Mouse (Mus musculus) kidney, embryonic 14.5 days (tissue): ENCODE measurements at regions not wholly inside any gene's neighbourhood (a gene's known extent, or its start where the extent isn't known, plus 50 kb on each side); places are given as distances from the start of the nearest gene placed in this dataset.

Source experiments
- ATAC-seq: fragments of 200-750 bp; cut with Nextera tagmentation; 2 replicates; pipeline ENCODE4 v1.8.0; 2017; ENCODE audit warnings: moderate number of reproducible peaks, mild to moderate bottlenecking, moderate TSS enrichment, moderate library complexity; ENCODE audit not compliant: low FRiP score, low TSS enrichment
- H3K27ac ChIP-seq: fragments of 300-500 bp; sonication (generic); 2 replicates; pipeline ENCODE4 v1.5.1; 2014; ENCODE audit warnings: low read depth, mild to moderate bottlenecking, low read length, moderate library complexity, mixed read lengths
- H3K27me3 ChIP-seq: fragments of 300-500 bp; sonication (generic); 2 replicates; pipeline ENCODE4 v1.6.1; 2014; ENCODE audit warnings: mild to moderate bottlenecking, low read length; ENCODE audit not compliant: control insufficient read depth, insufficient read depth
- H3K36me3 ChIP-seq: fragments of 300-500 bp; sonication (generic); 2 replicates; pipeline ENCODE4 v1.6.1; 2014; ENCODE audit warnings: low read length, mixed read lengths; ENCODE audit not compliant: control insufficient read depth, insufficient read depth
- H3K4me1 ChIP-seq: fragments of 300-500 bp; sonication (generic); 2 replicates; pipeline ENCODE4 v1.6.1; 2014; ENCODE audit warnings: low read length, mixed read lengths; ENCODE audit not compliant: control insufficient read depth, insufficient read depth
- H3K4me2 ChIP-seq: fragments of 300-500 bp; sonication (generic); replicated peaks from 2 replicates; pipeline ENCODE4 v1.6.1; 2014; ENCODE audit warnings: low read depth, mild to moderate bottlenecking, low read length
- H3K4me3 ChIP-seq: fragments of 300-500 bp; sonication (generic); 2 replicates; pipeline ENCODE4 v1.5.1; 2014; ENCODE audit warnings: mild to moderate bottlenecking, low read length
- H3K9ac ChIP-seq: fragments of 300-500 bp; sonication (generic); 2 replicates; pipeline ENCODE4 v1.6.1; 2014; ENCODE audit warnings: low read depth, mild to moderate bottlenecking, low read length, moderate library complexity
- H3K9me3 ChIP-seq: fragments of 300-500 bp; sonication (generic); 2 replicates; pipeline ENCODE4 v1.6.1; 2016; ENCODE audit warnings: low read length; ENCODE audit not compliant: control insufficient read depth
- WGBS: fragments of 180-500 bp; shearing (Covaris S2); extraction: QIAGEN DNeasy Blood & Tissue Kit; methylation state at CpG from one replicate; pipeline ENCODE4 v1.1.7; 2014; 5-methylcytosine and 5-hydroxymethylcytosine counted together

- Histone ChIP-seq H3K9me3 (no peaks in the 10 kb centered on the region), H3K36me3 (no peaks in the 10 kb centered on the region), H3K27me3 (no peaks in the 10 kb centered on the region), H3K4me3 (no peak overlapping the region), H3K27ac (no peak overlapping the region), H3K9ac (no peak overlapping the region), H3K4me2 (no peak overlapping the region), H3K4me1 (no peaks in the 10 kb centered on the region)
- WGBS: 91% methylated on average over 3 of the region's 3 CpGs
- no peak for ATAC-seq
Measured at GRCm38 (mm10) chr15:62240031-62240430, 1317.2 kb upstream of the A1bg start.

- no peak for ATAC-seq
- WGBS: 87% methylated on average over 5 of the region's 5 CpGs
- no peak overlapping the region for H3K4me2 ChIP-seq
Measured at GRCm38 (mm10) chr15:62238503-62239045, 1315.8 kb upstream of the A1bg start.

GRCm38 (mm10) chr15:62236056-62236455 lies 1313.2 kb upstream of the A1bg start:
- WGBS: 74% methylated on average over 2 of the region's 2 CpGs
- no peaks in the 10 kb centered on the region for H3K4me1 ChIP-seq
- no peak overlapping the region for H3K27ac ChIP-seq
- no peaks in the 10 kb centered on the region for H3K9me3 ChIP-seq
- no peak overlapping the region for H3K9ac ChIP-seq
- ATAC-seq: no peak
- no peak overlapping the region for H3K4me3 ChIP-seq
- no peaks in the 10 kb centered on the region for H3K36me3 ChIP-seq
- H3K4me2 ChIP-seq: no peak overlapping the region
- H3K27me3 ChIP-seq: no peaks in the 10 kb centered on the region

More at GRCm38 (mm10) chr15:62238503-62239045, 1315.8 kb upstream of the A1bg start:
- no peaks in the 10 kb centered on the region for H3K9me3 ChIP-seq
- no peak overlapping the region for H3K9ac ChIP-seq
- no peaks in the 10 kb centered on the region for H3K27me3 ChIP-seq
- H3K4me3 ChIP-seq: no peak overlapping the region
- H3K4me1 ChIP-seq: no peaks in the 10 kb centered on the region
- H3K36me3 ChIP-seq: no peaks in the 10 kb centered on the region
- H3K27ac ChIP-seq: no peak overlapping the region

- Histone ChIP-seq H3K27ac (no peak overlapping the region), H3K9ac (no peak overlapping the region), H3K9me3 (no peaks in the 10 kb centered on the region), H3K4me2 (no peak overlapping the region), H3K4me3 (no peak overlapping the region), H3K36me3 (no peaks in the 10 kb centered on the region), H3K27me3 (no peaks in the 10 kb centered on the region), H3K4me1 (no peaks in the 10 kb centered on the region)
- WGBS: 94% methylated on average over 4 of the region's 4 CpGs
- no peak for ATAC-seq
Measured at GRCm38 (mm10) chr15:62234182-62234760, 1311.5 kb upstream of the A1bg start.

- no peaks in the 10 kb centered on the region for H3K9me3 ChIP-seq
- H3K36me3 ChIP-seq: no peaks in the 10 kb centered on the region
- no peak overlapping the region for H3K4me2 ChIP-seq
- no peaks in the 10 kb centered on the region for H3K4me1 ChIP-seq
- H3K27me3 ChIP-seq: no peaks in the 10 kb centered on the region
- no peak for ATAC-seq
- no peak overlapping the region for H3K27ac ChIP-seq
- no peak overlapping the region for H3K9ac ChIP-seq
- WGBS: 86% methylated on average over 8 of the region's 8 CpGs
- no peak overlapping the region for H3K4me3 ChIP-seq
Measured at GRCm38 (mm10) chr15:62233154-62233553, 1310.3 kb upstream of the A1bg start.

GRCm38 (mm10) chr15:62231709-62232108 lies 1308.9 kb upstream of the A1bg start:
- Histone ChIP-seq H3K4me3 (no peak overlapping the region), H3K9me3 (no peaks in the 10 kb centered on the region), H3K27ac (no peak overlapping the region), H3K4me2 (no peak overlapping the region), H3K27me3 (no peaks in the 10 kb centered on the region), H3K9ac (no peak overlapping the region), H3K36me3 (no peaks in the 10 kb centered on the region), H3K4me1 (no peaks in the 10 kb centered on the region)
- no peak for ATAC-seq
- 71% methylated on average over 2 of the region's 2 CpGs for WGBS

- H3K4me3 ChIP-seq: no peak overlapping the region
- H3K36me3 ChIP-seq: no peaks in the 10 kb centered on the region
- H3K4me2 ChIP-seq: no peak overlapping the region
- H3K27ac ChIP-seq: no peak overlapping the region
- no peak overlapping the region for H3K9ac ChIP-seq
- H3K27me3 ChIP-seq: no peaks in the 10 kb centered on the region
- no peaks in the 10 kb centered on the region for H3K4me1 ChIP-seq
- no peaks in the 10 kb centered on the region for H3K9me3 ChIP-seq
- no peak for ATAC-seq
- WGBS: 94% methylated on average over 5 of the region's 5 CpGs
Measured at GRCm38 (mm10) chr15:62230773-62231172, 1308.0 kb upstream of the A1bg start.

GRCm38 (mm10) chr15:62229491-62230283 lies 1306.9 kb upstream of the A1bg start:
- no peak overlapping the region for H3K4me3 ChIP-seq
- H3K4me1 ChIP-seq: no peaks in the 10 kb centered on the region
- H3K36me3 ChIP-seq: no peaks in the 10 kb centered on the region
- H3K27ac ChIP-seq: no peak overlapping the region
- no peak overlapping the region for H3K9ac ChIP-seq
- no peak for ATAC-seq
- no peaks in the 10 kb centered on the region for H3K27me3 ChIP-seq
- no peaks in the 10 kb centered on the region for H3K9me3 ChIP-seq
- 80% methylated on average over 8 of the region's 8 CpGs for WGBS
- no peak overlapping the region for H3K4me2 ChIP-seq

GRCm38 (mm10) chr15:62229023-62229422 lies 1306.2 kb upstream of the A1bg start:
- H3K9ac ChIP-seq: no peak overlapping the region
- WGBS: 91% methylated on average over 3 of the region's 3 CpGs

More at GRCm38 (mm10) chr15:62229023-62229422, 1306.2 kb upstream of the A1bg start:
- Histone ChIP-seq H3K4me1 (no peaks in the 10 kb centered on the region), H3K4me2 (no peak overlapping the region), H3K36me3 (no peaks in the 10 kb centered on the region), H3K27ac (no peak overlapping the region), H3K4me3 (no peak overlapping the region), H3K9me3 (no peaks in the 10 kb centered on the region), H3K27me3 (no peaks in the 10 kb centered on the region)
- no peak for ATAC-seq
